8 mouse cellular contexts compared by ENCODE assay signal in genomic region chr11:121204161-121205006, GRCm38 (mm10). TPM values are rescaled to one million over a fixed set of nuclear protein-coding genes. Genes with fewer than 3 reads are reported as not detected.
DNase-seq lines count a peak whose midpoint lies in the region; ATAC-seq lines count a peak whose summit lies in the region.

TSS of gene Hexdc (plus strand) at chr11:121204433.
TSS of gene Ogfod3 (minus strand) at chr11:121204711.

- H3K36me3 ChIP-seq in hindbrain, embryonic 12.5 days = peaks cover 10% of the 10 kb centered on the region

- peak within 1 kb of the TSS; percentile 76 for H3K9ac ChIP-seq in hindbrain, embryonic 12.5 days

- peaks cover 12% of the 10 kb centered on the region for H3K4me1 ChIP-seq in hindbrain, embryonic 12.5 days

- 0% methylated on average over 55 of the region's 70 CpGs for WGBS in hindbrain, embryonic 12.5 days

- peak within 1 kb of the TSS; percentile 82 for H3K4me3 ChIP-seq in hindbrain, embryonic 12.5 days

- H3K27me3 ChIP-seq in hindbrain, embryonic 12.5 days = no peaks in the 10 kb centered on the region

- DNase-seq in NIH3T3 (ENCODE audit: low read depth) = peak; percentile 96
- DNase-seq in cerebellum, postnatal 10 days = peak; percentile 97 to 98
- DNase-seq in frontal cortex, postnatal 10 days (ENCODE audit: low spot score in 2 of 2) = peak; percentile 92 to 94
- peak; percentile 86 to 91 for DNase-seq in layer of hippocampus, postnatal 14 days (ENCODE audit: low spot score in 2 of 2)
- peak; percentile 96 for DNase-seq in lung, postnatal 14 days
- DNase-seq in retina, adult 2 months (ENCODE audit: low read depth, low spot score) = peak; percentile 90
- DNase-seq in thymus, postnatal 36 days = peak; percentile 96 to 97

- H3K9me3 ChIP-seq in hindbrain, embryonic 12.5 days (replicated peaks) = no peaks in the 10 kb centered on the region

- peak within 1 kb of the TSS; percentile 79 for H3K4me2 ChIP-seq in hindbrain, embryonic 12.5 days (replicated peaks)

- ATAC-seq in hindbrain, embryonic 12.5 days (ENCODE audit: low FRiP score) = peak; percentile 96

- peak within 1 kb of the TSS; percentile 92 for H3K27ac ChIP-seq in hindbrain, embryonic 12.5 days

RNA-seq across cellular contexts. Expression of gene Hexdc, which starts in this region (rescaled TPM):
- 9.6 and 11.7 TPM in 2 replicates for polyA plus RNA-seq in hindbrain, embryonic 12.5 days (2016; fragmentation: Nextera tagmentation; extraction: Ambion mirVana)
- 10 to 100 TPM; 28.3 to 31.3 TPM for total RNA-seq in layer of hippocampus, postnatal 14 days (2021)

RNA-seq across cellular contexts. Expression of gene Ogfod3, which starts in this region (rescaled TPM):
- polyA plus RNA-seq in hindbrain, embryonic 12.5 days (2016; fragmentation: Nextera tagmentation; extraction: Ambion mirVana) = 17.7 and 19.2 TPM in 2 replicates
- total RNA-seq in layer of hippocampus, postnatal 14 days (2021) = 1 to 10 TPM; 6.2 to 9.6 TPM

Comparison
In these comparisons a context has a peak if more than half of its experiments do, and no peak if none do; other contexts are left out.
1. Peak in every context shown above with its lines: DNase-seq, ATAC-seq, H3K4me3 ChIP-seq and H3K27ac ChIP-seq.